Mouse (Mus musculus) midbrain, embryonic 14.5 days (tissue): ENCODE measurements at regions not wholly inside any gene's neighbourhood (a gene's known extent, or its start where the extent isn't known, plus 50 kb on each side); places are given as distances from the start of the nearest gene placed in this dataset.

Source experiments
- ATAC-seq: fragments of 200-750 bp; cut with Nextera tagmentation; 2 replicates; pipeline ENCODE4 v1.8.0; 2017; ENCODE audit warnings: moderate number of reproducible peaks, moderate library complexity; ENCODE audit not compliant: low FRiP score, low TSS enrichment
- DNase-seq: peaks from one replicate; pipeline ENCODE4 v3.0.0-alpha.2; 2015
- H3K27ac ChIP-seq: fragments of 300-500 bp; sonication (generic); replicated peaks from 2 replicates; pipeline ENCODE4 v1.5.1; 2014; ENCODE audit warnings: mild to moderate bottlenecking, low read depth, low read length, moderate library complexity
- H3K27me3 ChIP-seq: fragments of 300-500 bp; sonication (generic); 2 replicates; pipeline ENCODE4 v1.6.1; 2014; ENCODE audit warnings: low read length, control low read depth, mixed read lengths; ENCODE audit not compliant: control insufficient read depth, insufficient read depth
- H3K36me3 ChIP-seq: fragments of 300-500 bp; sonication (generic); 2 replicates; pipeline ENCODE4 v1.6.1; 2014; ENCODE audit warnings: low read length, control low read depth; ENCODE audit not compliant: control insufficient read depth, insufficient read depth
- H3K4me1 ChIP-seq: fragments of 300-500 bp; sonication (generic); 2 replicates; pipeline ENCODE4 v1.6.1; 2014; ENCODE audit warnings: mild to moderate bottlenecking, antibody characterized with exemption, low read length, control low read depth; ENCODE audit not compliant: control insufficient read depth, insufficient read depth
- H3K4me2 ChIP-seq: fragments of 300-500 bp; sonication (generic); 2 replicates; pipeline ENCODE4 v1.6.1; 2014; ENCODE audit warnings: mild to moderate bottlenecking, low read length, moderate library complexity
- H3K4me3 ChIP-seq: fragments of 300-500 bp; sonication (generic); replicated peaks from 2 replicates; pipeline ENCODE4 v1.5.1; 2014; ENCODE audit warnings: low read depth, low read length
- H3K9ac ChIP-seq: fragments of 300-500 bp; sonication (generic); replicated peaks from 2 replicates; pipeline ENCODE4 v1.6.1; 2014; ENCODE audit warnings: mild to moderate bottlenecking, low read length, moderate library complexity
- H3K9me3 ChIP-seq: fragments of 300-500 bp; sonication (generic); 2 replicates; pipeline ENCODE4 v1.6.1; 2016; ENCODE audit warnings: low read length, control low read depth, mixed read lengths; ENCODE audit not compliant: control insufficient read depth
- WGBS: fragments of 180-500 bp; shearing (Covaris S2); extraction: QIAGEN DNeasy Blood & Tissue Kit; methylation state at CpG from one replicate; pipeline ENCODE4 v1.1.7; 2014; 5-methylcytosine and 5-hydroxymethylcytosine counted together

DNA sequence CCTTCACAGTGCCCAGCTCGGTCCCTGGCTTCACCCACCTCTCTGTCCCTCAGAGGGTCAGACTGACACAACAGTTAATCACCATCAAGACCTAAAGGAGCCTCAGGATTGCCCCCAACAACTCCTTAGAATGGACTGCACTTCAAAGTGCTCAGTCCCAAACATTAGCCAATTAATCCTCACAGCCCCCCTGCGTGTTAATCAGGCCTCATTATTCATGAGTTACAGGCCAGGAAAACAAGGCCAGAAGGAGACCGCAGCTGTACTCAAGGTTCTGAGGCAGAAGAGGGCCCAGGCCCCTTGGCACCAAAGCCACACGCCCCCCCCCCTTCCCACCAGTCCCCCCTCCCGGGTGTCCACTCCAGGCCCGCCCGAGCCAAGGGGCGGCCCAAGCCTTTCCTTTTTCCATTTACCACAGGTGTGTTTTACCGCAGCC lies 2163.8 kb upstream of the Gm7489 start:
- H3K9me3 ChIP-seq = no peaks in the 10 kb centered on the region
- H3K27ac ChIP-seq = no peak overlapping the region
- no peak overlapping the region for H3K4me2 ChIP-seq
- no peak overlapping the region for H3K4me3 ChIP-seq
- 13% methylated on average over 9 of the region's 9 CpGs for WGBS
- DNase-seq = peak; percentile 40
- no peaks in the 10 kb centered on the region for H3K36me3 ChIP-seq
- H3K27me3 ChIP-seq = no peaks in the 10 kb centered on the region
- peak; percentile 37; the same call in 1 of the 2 replicates for ATAC-seq
- H3K4me1 ChIP-seq = 0 out of 2 replicates have a peak, but pooled peaks cover 2% of the 10 kb centered on the region
- no peak overlapping the region for H3K9ac ChIP-seq

GRCm38 (mm10) chr15:51721363-51721762 lies 2163.3 kb upstream of the Gm7489 start:
- no peak overlapping the region for H3K4me2 ChIP-seq
- no peaks in the 10 kb centered on the region for H3K36me3 ChIP-seq
- 77% methylated on average over 5 of the region's 5 CpGs for WGBS
- H3K4me1 ChIP-seq = 0 out of 2 replicates have a peak, but pooled peaks cover 2% of the 10 kb centered on the region
- H3K9ac ChIP-seq = no peak overlapping the region
- H3K27ac ChIP-seq = no peak overlapping the region
- DNase-seq (no peak), ATAC-seq (no peak)
- H3K9me3 ChIP-seq = no peaks in the 10 kb centered on the region
- no peaks in the 10 kb centered on the region for H3K27me3 ChIP-seq
- H3K4me3 ChIP-seq = no peak overlapping the region

- H3K9ac ChIP-seq = no peak overlapping the region
- H3K4me3 ChIP-seq = no peak overlapping the region
- 0 out of 2 replicates have a peak, but pooled peaks cover 2% of the 10 kb centered on the region for H3K4me1 ChIP-seq
- 73% methylated on average over 7 of the region's 7 CpGs for WGBS
- H3K4me2 ChIP-seq = no peak overlapping the region
- no peaks in the 10 kb centered on the region for H3K27me3 ChIP-seq
- no peak for DNase-seq
- H3K36me3 ChIP-seq = no peaks in the 10 kb centered on the region
- ATAC-seq = no peak
- no peaks in the 10 kb centered on the region for H3K9me3 ChIP-seq
- no peak overlapping the region for H3K27ac ChIP-seq
Measured at GRCm38 (mm10) chr15:51724127-51724526, 2160.6 kb upstream of the Gm7489 start.

- Histone ChIP-seq H3K4me3 (no peak overlapping the region), H3K9ac (no peak overlapping the region), H3K4me2 (no peak overlapping the region), H3K27ac (no peak overlapping the region), H3K9me3 (no peaks in the 10 kb centered on the region), H3K36me3 (no peaks in the 10 kb centered on the region), H3K27me3 (no peaks in the 10 kb centered on the region), H3K4me1 (0 out of 2 replicates have a peak, but pooled peaks cover 2% of the 10 kb centered on the region)
- DNase-seq = no peak
- WGBS = 92% methylated on average over 3 of the region's 3 CpGs
- ATAC-seq = no peak
Measured at GRCm38 (mm10) chr15:51725457-51725856, 2159.2 kb upstream of the Gm7489 start.

DNA sequence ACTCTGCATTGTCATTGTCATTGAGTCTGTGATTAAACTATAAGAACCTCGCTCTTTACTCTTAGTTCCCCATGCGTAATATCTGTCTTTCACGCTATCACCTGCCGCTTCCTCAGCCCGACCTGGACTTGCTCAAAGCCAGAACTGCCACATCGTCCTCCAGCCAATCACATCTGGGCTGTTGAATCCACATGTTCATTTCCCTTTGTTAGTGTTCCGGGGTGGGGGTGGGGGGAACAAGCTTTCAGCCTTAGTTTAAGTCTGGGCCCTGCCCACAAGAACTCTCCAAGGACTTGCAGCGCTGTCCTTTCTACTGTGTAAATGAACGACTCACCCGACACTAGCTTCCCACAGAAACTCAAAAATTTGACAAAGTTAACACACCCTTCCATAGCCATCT lies 2154.6 kb upstream of the Gm7489 start:
- H3K9ac ChIP-seq = no peak overlapping the region
- ATAC-seq = no peak
- H3K9me3 ChIP-seq = no peaks in the 10 kb centered on the region; the same call in 1 of the 2 replicates
- H3K4me2 ChIP-seq = no peak overlapping the region
- no peak overlapping the region for H3K4me3 ChIP-seq
- H3K4me1 ChIP-seq = no peaks in the 10 kb centered on the region
- WGBS = 88% methylated on average over 10 of the region's 10 CpGs
- no peaks in the 10 kb centered on the region for H3K27me3 ChIP-seq
- no peak for DNase-seq
- no peaks in the 10 kb centered on the region for H3K36me3 ChIP-seq
- no peak overlapping the region for H3K27ac ChIP-seq

GRCm38 (mm10) chr15:51730805-51731412 lies 2153.8 kb upstream of the Gm7489 start:
- no peak for ATAC-seq
- H3K27ac ChIP-seq = no peak overlapping the region
- H3K9me3 ChIP-seq = no peaks in the 10 kb centered on the region; the same call in 1 of the 2 replicates
- no peak for DNase-seq
- H3K9ac ChIP-seq = no peak overlapping the region
- H3K4me3 ChIP-seq = no peak overlapping the region
- no peaks in the 10 kb centered on the region for H3K36me3 ChIP-seq
- H3K4me1 ChIP-seq = no peaks in the 10 kb centered on the region
- H3K4me2 ChIP-seq = no peak overlapping the region
- no peaks in the 10 kb centered on the region for H3K27me3 ChIP-seq
- WGBS = 80% methylated on average over 12 of the region's 12 CpGs

DNA sequence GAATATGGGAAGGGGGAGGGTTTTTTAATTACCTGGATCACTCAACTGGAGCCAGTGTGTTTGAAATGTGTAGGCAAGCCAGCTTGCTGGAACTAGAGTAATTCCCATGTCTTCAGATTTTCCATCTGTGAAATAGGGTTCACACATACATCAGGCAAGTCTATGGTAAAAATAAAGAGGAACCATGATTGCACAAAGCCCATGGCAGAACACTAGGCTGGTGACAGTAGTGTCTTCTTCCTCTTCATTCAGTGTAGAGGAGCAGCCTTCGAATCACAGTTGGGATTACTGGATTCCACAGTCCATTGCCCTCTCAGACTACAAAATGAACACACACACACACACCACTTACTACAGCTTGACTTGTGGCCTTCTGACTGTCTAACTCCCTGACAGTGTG lies 2150.5 kb upstream of the Gm7489 start:
- Histone ChIP-seq H3K9me3 (no peaks in the 10 kb centered on the region; the same call in 1 of the 2 replicates), H3K27me3 (no peaks in the 10 kb centered on the region), H3K4me2 (no peak overlapping the region), H3K4me1 (no peaks in the 10 kb centered on the region), H3K9ac (no peak overlapping the region), H3K4me3 (no peak overlapping the region), H3K27ac (no peak overlapping the region), H3K36me3 (no peaks in the 10 kb centered on the region)
- DNase-seq (no peak), ATAC-seq (no peak)
- 86% methylated on average over 1 of the region's 1 CpGs for WGBS
